Mouse (Mus musculus): ENCODE results near the gene Krtap13-1. TPM values are rescaled to one million over a fixed set of nuclear protein-coding genes. Genes with fewer than 3 reads are reported as not detected.
"Not testable (repeated sequence)": the region's sequence is repeated elsewhere in the genome, so short reads cannot be mapped to it uniquely, and the experiment has no call there.

Gene Krtap13-1
- polyA plus RNA-seq, 1 experiment from 2014 or later, result not detected

- 53% methylated on average over 4 of the region's 4 CpGs for WGBS
- no peak overlapping the region for H3K4me3 ChIP-seq
- H3K27ac ChIP-seq, result no peak overlapping the region
- no peak overlapping the region for H3K9ac ChIP-seq
- no peaks in the 10 kb centered on the region for H3K4me1 ChIP-seq
- no peaks in the 10 kb centered on the region for H3K27me3 ChIP-seq
- ATAC-seq (ENCODE audit: insufficient number of reproducible peaks, insufficient read depth, low FRiP score, low TSS enrichment), result no peak
- no peaks in the 10 kb centered on the region for H3K9me3 ChIP-seq
- H3K36me3 ChIP-seq, result no peaks in the 10 kb centered on the region
- H3K4me2 ChIP-seq (replicated peaks), result no peak overlapping the region
Observed at GRCm38 (mm10) chr16:88747943-88748342, 19.3 kb downstream of the Krtap13-1 start.

DNA sequence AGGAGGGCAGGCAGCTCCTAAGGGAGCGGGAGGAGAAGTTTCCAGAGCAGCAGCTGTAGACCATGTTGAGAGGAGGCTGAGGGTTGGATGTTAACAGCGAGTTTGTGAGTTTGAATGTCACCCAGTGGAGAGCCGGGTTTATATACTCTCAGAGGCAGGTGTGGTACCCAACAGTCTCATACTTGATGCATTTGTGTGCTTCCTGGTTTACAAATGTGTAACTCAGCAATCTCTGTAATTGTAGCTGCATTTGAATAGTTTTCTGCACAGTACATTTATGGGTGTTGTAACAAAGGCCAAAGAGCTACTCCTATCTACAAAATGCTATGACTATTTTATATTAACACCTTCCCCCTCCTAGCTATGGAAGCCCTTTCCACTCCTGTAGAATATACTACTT lies 22.9 kb downstream of the Krtap13-1 start, which contains the start of gene Krtap13:
Gene Krtap13, minus strand, starts transcription at position 101 of the 400 bp plus-strand sequence.
- H3K4me1 ChIP-seq; ATAC-seq (ENCODE audit: insufficient number of reproducible peaks, insufficient read depth, low FRiP score, low TSS enrichment); H3K27me3 ChIP-seq; H3K4me2 ChIP-seq (replicated peaks); H3K27ac ChIP-seq; H3K4me3 ChIP-seq; H3K9me3 ChIP-seq; H3K36me3 ChIP-seq; H3K9ac ChIP-seq: not testable (repeated sequence)
- 83% methylated on average over 3 of the region's 3 CpGs for WGBS

DNA sequence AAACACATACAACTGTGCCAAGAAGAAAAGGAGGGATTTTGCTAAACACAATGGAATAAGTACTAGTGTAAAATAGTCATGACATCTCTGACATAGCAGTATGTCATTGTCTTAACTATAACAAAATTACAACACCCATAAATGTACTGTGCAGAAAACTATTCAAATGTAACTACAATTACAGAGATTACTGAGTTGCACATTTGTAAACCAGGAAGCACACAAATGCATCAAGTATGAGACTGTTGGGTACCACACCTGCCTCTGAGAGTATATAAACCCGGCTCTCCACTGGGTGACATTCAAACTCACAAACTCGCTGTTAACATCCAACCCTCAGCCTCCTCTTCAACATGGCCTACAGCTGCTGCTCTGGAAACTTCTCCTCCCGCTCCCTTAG lies 29.9 kb downstream of the Krtap13-1 start, which contains the start of gene 2310034C09Rik:
Gene 2310034C09Rik, plus strand, starts transcription at position 301 of the 400 bp plus-strand sequence.
- H3K4me3 ChIP-seq; H3K27ac ChIP-seq; H3K9ac ChIP-seq; H3K4me1 ChIP-seq; H3K9me3 ChIP-seq; ATAC-seq (ENCODE audit: insufficient number of reproducible peaks, insufficient read depth, low FRiP score, low TSS enrichment); H3K4me2 ChIP-seq (replicated peaks); H3K27me3 ChIP-seq; H3K36me3 ChIP-seq: not testable (repeated sequence)
- 85% methylated on average over 3 of the region's 3 CpGs for WGBS

DNA sequence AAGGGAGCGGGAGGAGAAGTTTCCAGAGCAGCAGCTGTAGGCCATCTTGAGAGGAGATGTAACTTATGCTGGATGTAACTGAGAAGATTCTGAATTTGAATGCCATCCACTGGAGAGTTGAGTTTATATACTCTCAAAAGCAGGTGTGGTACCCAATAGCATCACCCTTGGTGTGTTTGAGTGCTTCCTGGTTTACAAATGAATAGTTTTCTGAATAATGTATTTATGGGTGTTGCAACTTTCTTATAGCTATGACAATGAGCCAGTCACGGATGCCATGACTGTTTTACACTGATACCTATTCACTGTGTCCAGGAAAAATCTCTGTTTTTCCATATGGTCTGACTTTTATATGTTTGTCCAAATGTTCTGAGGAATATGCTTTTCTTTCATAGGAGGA lies 45.4 kb downstream of the Krtap13-1 start, which contains the start of gene 2310057N15Rik:
Gene 2310057N15Rik, minus strand, starts transcription at position 101 of the 400 bp plus-strand sequence.
- WGBS, result 87% methylated on average over 2 of the region's 2 CpGs
- H3K4me2 ChIP-seq (replicated peaks), result no peak within 1 kb of the TSS
- no peaks in the 10 kb centered on the region for H3K4me1 ChIP-seq
- H3K27ac ChIP-seq, result no peak within 1 kb of the TSS
- H3K4me3 ChIP-seq, result no peak within 1 kb of the TSS
- H3K36me3 ChIP-seq, result no peaks in the 10 kb centered on the region
- no peaks in the 10 kb centered on the region for H3K27me3 ChIP-seq
- no peaks in the 10 kb centered on the region for H3K9me3 ChIP-seq
- no peak within 1 kb of the TSS for H3K9ac ChIP-seq
- no peak for ATAC-seq (ENCODE audit: insufficient number of reproducible peaks, insufficient read depth, low FRiP score, low TSS enrichment)

GRCm38 (mm10) chr16:88777596-88777995 lies 48.9 kb downstream of the Krtap13-1 start, which contains the start of gene Gm5965:
Gene Gm5965 (plus strand): TSS chr16:88777896.
- ATAC-seq (ENCODE audit: insufficient number of reproducible peaks, insufficient read depth, low FRiP score, low TSS enrichment), result no peak

More at GRCm38 (mm10) chr16:88777596-88777995, 48.9 kb downstream of the Krtap13-1 start, which contains the start of gene Gm5965:
- Histone ChIP-seq H3K4me1 (no peaks in the 10 kb centered on the region), H3K9me3 (no peaks in the 10 kb centered on the region), H3K27ac (no peak within 1 kb of the TSS), H3K36me3 (no peaks in the 10 kb centered on the region), H3K27me3 (no peaks in the 10 kb centered on the region), H3K4me3 (no peak within 1 kb of the TSS), H3K9ac (no peak within 1 kb of the TSS), H3K4me2 (replicated peaks) (no peak within 1 kb of the TSS)
- WGBS, result 90% methylated on average over 6 of the region's 6 CpGs

Other genes with a start within 250 kb of the Krtap13-1 start
- not detected in 2 replicates for gene Cldn17, start 221.9 kb upstream of the Krtap13-1 start, polyA plus RNA-seq (2016; fragmentation: Nextera tagmentation; extraction: Ambion mirVana)
- gene Cldn8, start 165.7 kb upstream of the Krtap13-1 start, polyA plus RNA-seq (2016; fragmentation: Nextera tagmentation; extraction: Ambion mirVana), result 4.8 and 5.3 TPM in 2 replicates
- not detected in 2 replicates for gene Krtap24-1, start 116.6 kb upstream of the Krtap13-1 start, polyA plus RNA-seq (2016; fragmentation: Nextera tagmentation; extraction: Ambion mirVana)
- gene 2310079G19Rik, start 101.2 kb upstream of the Krtap13-1 start, polyA plus RNA-seq (2016; fragmentation: Nextera tagmentation; extraction: Ambion mirVana), result not detected in 2 replicates
- gene Krtap26-1, start 81.1 kb upstream of the Krtap13-1 start, polyA plus RNA-seq (2016; fragmentation: Nextera tagmentation; extraction: Ambion mirVana), result not detected in 2 replicates
- gene Krtap27-1, start 57.2 kb upstream of the Krtap13-1 start, polyA plus RNA-seq (2016; fragmentation: Nextera tagmentation; extraction: Ambion mirVana), result not detected in 2 replicates
- not detected in 2 replicates for gene 2310061N02Rik, start 20.9 kb upstream of the Krtap13-1 start, polyA plus RNA-seq (2016; fragmentation: Nextera tagmentation; extraction: Ambion mirVana)
- not detected in 2 replicates for gene Krtap13, start 22.8 kb downstream of the Krtap13-1 start, polyA plus RNA-seq (2016; fragmentation: Nextera tagmentation; extraction: Ambion mirVana)
- gene 2310034C09Rik, start 30.0 kb downstream of the Krtap13-1 start, polyA plus RNA-seq (2016; fragmentation: Nextera tagmentation; extraction: Ambion mirVana), result not detected in 2 replicates
- gene 2310057N15Rik, start 45.3 kb downstream of the Krtap13-1 start, polyA plus RNA-seq (2016; fragmentation: Nextera tagmentation; extraction: Ambion mirVana), result not detected in 2 replicates
- not detected in 2 replicates for gene Gm5965, start 49.0 kb downstream of the Krtap13-1 start, polyA plus RNA-seq (2016; fragmentation: Nextera tagmentation; extraction: Ambion mirVana)
- gene Gm20741, start 83.4 kb downstream of the Krtap13-1 start, polyA plus RNA-seq (2016; fragmentation: Nextera tagmentation; extraction: Ambion mirVana), result not detected in 2 replicates
- not detected in 2 replicates for gene Krtap15, start 91.4 kb downstream of the Krtap13-1 start, polyA plus RNA-seq (2016; fragmentation: Nextera tagmentation; extraction: Ambion mirVana)
- not detected in 2 replicates for gene Krtap14, start 97.3 kb downstream of the Krtap13-1 start, polyA plus RNA-seq (2016; fragmentation: Nextera tagmentation; extraction: Ambion mirVana)
- not detected in 2 replicates for gene Krtap19-1, start 140.5 kb downstream of the Krtap13-1 start, polyA plus RNA-seq (2016; fragmentation: Nextera tagmentation; extraction: Ambion mirVana)
- gene Krtap19-2, start 145.4 kb downstream of the Krtap13-1 start, polyA plus RNA-seq (2016; fragmentation: Nextera tagmentation; extraction: Ambion mirVana), result not detected in 2 replicates
- gene Krtap19-3, start 149.2 kb downstream of the Krtap13-1 start, polyA plus RNA-seq (2016; fragmentation: Nextera tagmentation; extraction: Ambion mirVana), result not detected in 2 replicates
- not detected in 2 replicates for gene Krtap19-4, start 156.2 kb downstream of the Krtap13-1 start, polyA plus RNA-seq (2016; fragmentation: Nextera tagmentation; extraction: Ambion mirVana)
- not detected in 2 replicates for gene Krtap19-5, start 167.6 kb downstream of the Krtap13-1 start, polyA plus RNA-seq (2016; fragmentation: Nextera tagmentation; extraction: Ambion mirVana)
- not detected in 2 replicates for gene Krtap19-9b, start 203.4 kb downstream of the Krtap13-1 start, polyA plus RNA-seq (2016; fragmentation: Nextera tagmentation; extraction: Ambion mirVana)
- not detected in 2 replicates for gene Krtap16-3, start 234.0 kb downstream of the Krtap13-1 start, polyA plus RNA-seq (2016; fragmentation: Nextera tagmentation; extraction: Ambion mirVana)